Mouse (Mus musculus) heart, postnatal 4 days (tissue): ENCODE measurements around the gene Simc1. TPM values are rescaled to one million over a fixed set of nuclear protein-coding genes. Genes with fewer than 3 reads are reported as not detected.

Experiments used
- DNase-seq: peaks from one replicate; pipeline ENCODE4 v3.0.0; 2021
- microRNA-seq, 2 experiments: library from miRNA; unstranded; fragments of <30 nt; microRNA quantifications; one replicate each; pipeline ENCODE4 v1.2.0; 2021 to 2022
- total RNA-seq, 2 experiments: library from RNA; stranded (reverse); gene quantifications; 2 replicates each; pipeline ENCODE4 v1.2.3; 2021

The Simc1 gene
- total RNA-seq, 2 experiments from 2014 or later: 4.7 to 5.4 TPM

DNA sequence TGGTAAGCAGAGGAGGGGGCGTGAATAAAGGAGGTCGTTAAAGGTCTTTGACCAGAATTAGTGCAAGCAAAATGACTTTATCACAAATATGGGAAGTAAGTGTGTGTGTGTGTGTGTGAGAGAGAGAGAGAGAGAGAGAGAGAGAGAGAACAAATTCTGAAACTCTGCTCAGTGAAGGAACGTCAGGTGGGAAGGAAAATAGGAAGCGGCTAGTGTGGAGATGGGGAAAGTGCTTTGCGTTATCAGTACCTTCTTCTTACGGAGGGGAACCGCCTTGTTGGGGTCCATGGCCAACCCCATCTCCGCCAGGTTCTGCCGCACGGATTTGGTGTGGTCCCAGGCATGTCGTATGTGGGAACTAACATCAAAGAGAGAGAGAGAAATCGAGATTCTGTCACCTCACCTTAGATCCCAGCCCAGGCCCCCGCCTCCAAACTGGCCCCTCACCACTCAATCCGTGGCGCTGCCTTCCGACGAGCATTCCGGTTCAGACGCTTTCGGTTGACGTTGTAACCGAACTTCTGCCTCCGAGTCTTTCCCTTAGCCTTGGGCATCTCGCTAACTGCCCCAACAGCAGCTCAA is 85.9 kb downstream of the Simc1 start:
- DNase-seq: no peak

- DNase-seq: peak; percentile 96
Measured at GRCm38 (mm10) chr13:54589996-54590951, 86.7 kb downstream of the Simc1 start, which contains the start of the genes Nop16 and Higd2a. Nop16 (minus strand) TSS chr13:54590090. Higd2a (plus strand) TSS chr13:54590207.

DNA sequence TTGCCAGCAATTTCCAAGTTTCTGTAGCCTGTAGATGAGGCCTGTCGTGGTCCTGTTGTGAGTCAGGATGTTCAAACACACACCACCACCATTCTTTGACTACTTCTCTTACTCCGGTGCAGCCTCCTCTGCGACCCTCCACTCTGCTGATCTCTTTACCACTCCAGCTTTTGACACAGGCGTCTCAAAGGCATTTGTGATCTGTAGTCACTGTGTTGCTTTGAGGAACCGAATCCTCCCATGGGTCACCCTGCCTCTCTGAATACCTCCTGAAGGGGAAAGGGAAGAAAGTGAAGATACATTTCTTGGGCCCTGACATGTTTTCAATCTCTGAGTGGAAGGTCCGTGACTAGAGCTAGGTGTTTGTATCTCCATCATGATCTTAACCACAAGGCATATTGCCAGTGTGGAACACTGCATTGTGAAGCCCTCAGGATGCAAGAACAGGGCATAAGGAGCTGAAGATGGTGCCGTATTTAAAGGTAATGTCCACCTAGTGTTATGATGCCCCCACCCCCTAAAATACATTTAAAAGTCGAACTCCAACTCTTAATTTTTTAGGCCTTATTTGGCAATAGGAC is 88.3 kb downstream of the Simc1 start:
- DNase-seq: no peak

GRCm38 (mm10) chr13:54593617-54594016 is 90.0 kb downstream of the Simc1 start:
- DNase-seq: no peak

DNA sequence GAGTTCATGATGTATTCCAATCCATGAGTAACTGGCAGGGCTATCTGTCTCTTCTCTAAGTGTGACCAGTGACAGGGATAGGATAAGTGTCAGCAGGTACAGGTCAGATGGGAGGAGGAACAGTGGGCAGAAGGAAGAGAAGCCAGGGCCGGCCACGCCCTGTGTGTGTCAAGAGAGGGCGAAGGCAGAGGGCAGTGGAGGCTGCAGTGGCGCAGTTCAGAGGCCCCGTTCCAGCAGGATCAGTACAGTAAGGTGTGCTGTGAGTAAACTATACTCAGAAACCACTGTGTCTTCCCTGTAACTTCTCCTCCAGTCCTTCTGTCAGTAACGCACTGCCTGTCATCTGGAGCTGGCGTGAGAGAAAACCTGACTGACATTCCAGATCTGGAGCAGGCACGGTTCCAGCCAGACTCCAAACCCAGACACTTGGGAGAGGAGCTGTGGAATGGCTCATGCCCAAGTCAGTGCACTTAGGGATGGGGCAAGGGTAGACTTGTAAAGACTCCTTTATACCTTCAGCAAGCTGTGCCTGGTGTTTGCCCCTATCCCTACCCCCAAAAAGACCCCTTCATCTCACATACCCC is 92.6 kb downstream of the Simc1 start:
- DNase-seq: peak; percentile 64

- DNase-seq: no peak
Measured at GRCm38 (mm10) chr13:54596870-54597269, 93.3 kb downstream of the Simc1 start.

- DNase-seq: no peak
Measured at GRCm38 (mm10) chr13:54598622-54599143, 95.1 kb downstream of the Simc1 start.

Small RNAs within 50 kb of the gene (microRNA-seq; reads per million reads assigned to microRNA genes)
- gene Gm24195: 0 reads per million in 2 experiments

Other genes with a start within 250 kb of the Simc1 start
- gene Cplx2, start 132.4 kb upstream of the Simc1 start, total RNA-seq: 10 to 100 TPM; 12.6 to 12.7 TPM
- gene Thoc3, start 34.9 kb upstream of the Simc1 start, total RNA-seq: 10 to 100 TPM; 43.4 to 44.0 TPM
- 10 to 100 TPM; 83.7 to 87.2 TPM for gene 4833439L19Rik, start 61.7 kb downstream of the Simc1 start, total RNA-seq
- gene Arl10, start 71.2 kb downstream of the Simc1 start, total RNA-seq: 10 to 100 TPM; 13.3 to 13.7 TPM
- 10 to 100 TPM; 21.8 to 21.9 TPM for gene Nop16, start 86.3 kb downstream of the Simc1 start, total RNA-seq
- gene Higd2a, start 86.4 kb downstream of the Simc1 start, total RNA-seq: 100 to 1,000 TPM; 224 to 238 TPM
- gene Cltb, start 107.6 kb downstream of the Simc1 start, total RNA-seq: 10 to 100 TPM; 90.0 to 96.8 TPM
- 10 to 100 TPM; 41.7 to 42.8 TPM for gene Faf2, start 118.0 kb downstream of the Simc1 start, total RNA-seq
- 10 to 100 TPM; 60.7 to 67.0 TPM for gene Rnf44, start 190.1 kb downstream of the Simc1 start, total RNA-seq
- not detected for gene Cdhr2, start 197.7 kb downstream of the Simc1 start, total RNA-seq
- gene Gprin1, start 246.1 kb downstream of the Simc1 start, total RNA-seq: under 1 TPM; 0.10 to 0.11 TPM